Mouse (Mus musculus): ENCODE measurements around the gene Atp6v0a4. TPM values are rescaled to one million over a fixed set of nuclear protein-coding genes. Genes with fewer than 3 reads are reported as not detected.

Atp6v0a4 gene
- polyA plus RNA-seq, 1 experiment from 2014 or later: 0.37 TPM

DNA sequence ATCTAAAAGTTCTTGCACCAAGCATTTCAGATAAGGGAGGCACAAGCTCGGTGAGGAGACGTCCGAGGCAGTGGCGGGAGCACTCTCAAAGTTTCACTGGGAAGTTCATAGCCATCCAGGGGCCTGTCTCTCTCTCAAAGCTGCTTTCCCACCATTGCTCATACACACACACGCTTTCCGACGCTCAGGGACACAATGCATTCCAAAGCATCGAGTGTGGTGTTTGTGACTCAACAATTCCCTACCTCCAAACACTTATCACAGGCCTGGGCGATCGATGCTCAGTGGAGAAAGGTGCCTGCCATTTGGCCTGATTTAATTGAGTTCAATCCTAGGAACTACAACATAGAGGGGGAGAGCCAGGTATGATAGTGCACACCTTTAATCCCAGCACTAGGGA, 29.7 kb downstream of the Atp6v0a4 start:
- H3K4me2 ChIP-seq (replicated peaks; ENCODE audit: low read depth): no peak overlapping the region
- H3K36me3 ChIP-seq (ENCODE audit: control insufficient read depth, insufficient read depth): no peaks in the 10 kb centered on the region
- H3K9me3 ChIP-seq (ENCODE audit: control insufficient read depth): no peaks in the 10 kb centered on the region
- TF ChIP-seq CTCF (IDR thresholded peaks at IDR 0.05; ENCODE audit: low read depth): no peak
- H3K4me3 ChIP-seq (ENCODE audit: low read depth, low read length): no peak overlapping the region
- no peak overlapping the region for H3K9ac ChIP-seq (ENCODE audit: low read depth, low read length)
- peaks cover 5% of the 10 kb centered on the region; the same call in 1 of the 2 replicates for H3K4me1 ChIP-seq (replicated peaks; ENCODE audit: control insufficient read depth, insufficient read depth, low read length)
- no peaks in the 10 kb centered on the region for H3K27me3 ChIP-seq (replicated peaks; ENCODE audit: control insufficient read depth, insufficient read depth, low read length)
- WGBS: 85% methylated on average over 10 of the region's 10 CpGs
- H3K27ac ChIP-seq (ENCODE audit: low read depth, low read length): no peak overlapping the region
- ATAC-seq: no peak

GRCm38 (mm10) chr6:38092539-38092938, 31.8 kb downstream of the Atp6v0a4 start:
- no peak overlapping the region for H3K27ac ChIP-seq (ENCODE audit: low read depth, low read length)
- H3K9me3 ChIP-seq (ENCODE audit: control insufficient read depth): no peaks in the 10 kb centered on the region
- H3K4me3 ChIP-seq (ENCODE audit: low read depth, low read length): no peak overlapping the region
- peaks cover 5% of the 10 kb centered on the region; the same call in 1 of the 2 replicates for H3K4me1 ChIP-seq (replicated peaks; ENCODE audit: control insufficient read depth, insufficient read depth, low read length)
- H3K9ac ChIP-seq (ENCODE audit: low read depth, low read length): no peak overlapping the region
- ATAC-seq: no peak
- H3K27me3 ChIP-seq (replicated peaks; ENCODE audit: control insufficient read depth, insufficient read depth, low read length): no peaks in the 10 kb centered on the region
- H3K36me3 ChIP-seq (ENCODE audit: control insufficient read depth, insufficient read depth): no peaks in the 10 kb centered on the region
- TF ChIP-seq CTCF (IDR thresholded peaks at IDR 0.05; ENCODE audit: low read depth): no peak
- H3K4me2 ChIP-seq (replicated peaks; ENCODE audit: low read depth): no peak overlapping the region
- 89% methylated on average over 8 of the region's 8 CpGs for WGBS

GRCm38 (mm10) chr6:38087242-38088026, 37.0 kb downstream of the Atp6v0a4 start:
- no peaks in the 10 kb centered on the region for H3K27me3 ChIP-seq (replicated peaks; ENCODE audit: control insufficient read depth, insufficient read depth, low read length)
- TF ChIP-seq CTCF (IDR thresholded peaks at IDR 0.05; ENCODE audit: low read depth): no peak
- no peak overlapping the region for H3K27ac ChIP-seq (ENCODE audit: low read depth, low read length)
- no peaks in the 10 kb centered on the region for H3K9me3 ChIP-seq (ENCODE audit: control insufficient read depth)
- H3K4me2 ChIP-seq (replicated peaks; ENCODE audit: low read depth): no peak overlapping the region
- H3K36me3 ChIP-seq (ENCODE audit: control insufficient read depth, insufficient read depth): no peaks in the 10 kb centered on the region
- no peak overlapping the region for H3K9ac ChIP-seq (ENCODE audit: low read depth, low read length)
- 59% methylated on average over 9 of the region's 9 CpGs for WGBS
- no peak overlapping the region for H3K4me3 ChIP-seq (ENCODE audit: low read depth, low read length)
- H3K4me1 ChIP-seq (replicated peaks; ENCODE audit: control insufficient read depth, insufficient read depth, low read length): no peaks in the 10 kb centered on the region
- ATAC-seq: no peak

GRCm38 (mm10) chr6:38083204-38083603, 41.2 kb downstream of the Atp6v0a4 start:
- Histone ChIP-seq H3K9ac (ENCODE audit: low read depth, low read length) (no peak overlapping the region), H3K27ac (ENCODE audit: low read depth, low read length) (no peak overlapping the region)
- 46% methylated on average over 4 of the region's 4 CpGs for WGBS

GRCm38 (mm10) chr6:38081727-38082341, 42.6 kb downstream of the Atp6v0a4 start:
- no peaks in the 10 kb centered on the region for H3K27me3 ChIP-seq (replicated peaks; ENCODE audit: control insufficient read depth, insufficient read depth, low read length)
- no peaks in the 10 kb centered on the region for H3K36me3 ChIP-seq (ENCODE audit: control insufficient read depth, insufficient read depth)
- no peak for ATAC-seq
- 53% methylated on average over 11 of the region's 11 CpGs for WGBS
- H3K9ac ChIP-seq (ENCODE audit: low read depth, low read length): no peak overlapping the region
- H3K9me3 ChIP-seq (ENCODE audit: control insufficient read depth): no peaks in the 10 kb centered on the region
- no peak overlapping the region for H3K4me2 ChIP-seq (replicated peaks; ENCODE audit: low read depth)
- no peak overlapping the region for H3K4me3 ChIP-seq (ENCODE audit: low read depth, low read length)
- H3K4me1 ChIP-seq (replicated peaks; ENCODE audit: control insufficient read depth, insufficient read depth, low read length): no peaks in the 10 kb centered on the region
- no peak for TF ChIP-seq CTCF (IDR thresholded peaks at IDR 0.05; ENCODE audit: low read depth)
- H3K27ac ChIP-seq (ENCODE audit: low read depth, low read length): no peak overlapping the region

More at GRCm38 (mm10) chr6:38083204-38083603, 41.2 kb downstream of the Atp6v0a4 start:
- no peaks in the 10 kb centered on the region for H3K9me3 ChIP-seq (ENCODE audit: control insufficient read depth)
- no peaks in the 10 kb centered on the region for H3K27me3 ChIP-seq (replicated peaks; ENCODE audit: control insufficient read depth, insufficient read depth, low read length)
- no peaks in the 10 kb centered on the region for H3K4me1 ChIP-seq (replicated peaks; ENCODE audit: control insufficient read depth, insufficient read depth, low read length)
- TF ChIP-seq CTCF (IDR thresholded peaks at IDR 0.05; ENCODE audit: low read depth): no peak
- no peak overlapping the region for H3K4me2 ChIP-seq (replicated peaks; ENCODE audit: low read depth)
- H3K4me3 ChIP-seq (ENCODE audit: low read depth, low read length): no peak overlapping the region
- ATAC-seq: no peak
- no peaks in the 10 kb centered on the region for H3K36me3 ChIP-seq (ENCODE audit: control insufficient read depth, insufficient read depth)

- no peak for TF ChIP-seq CTCF (IDR thresholded peaks at IDR 0.05; ENCODE audit: low read depth)
- 63% methylated on average over 4 of the region's 4 CpGs for WGBS
- Histone ChIP-seq H3K4me3 (ENCODE audit: low read depth, low read length) (no peak overlapping the region), H3K27ac (ENCODE audit: low read depth, low read length) (no peak overlapping the region), H3K36me3 (ENCODE audit: control insufficient read depth, insufficient read depth) (no peaks in the 10 kb centered on the region), H3K4me2 (replicated peaks; ENCODE audit: low read depth) (no peak overlapping the region), H3K9me3 (ENCODE audit: control insufficient read depth) (no peaks in the 10 kb centered on the region), H3K27me3 (replicated peaks; ENCODE audit: control insufficient read depth, insufficient read depth, low read length) (no peaks in the 10 kb centered on the region), H3K4me1 (replicated peaks; ENCODE audit: control insufficient read depth, insufficient read depth, low read length) (no peaks in the 10 kb centered on the region), H3K9ac (ENCODE audit: low read depth, low read length) (no peak overlapping the region)
- ATAC-seq: no peak
Observed at GRCm38 (mm10) chr6:38080364-38080763, 44.0 kb downstream of the Atp6v0a4 start.

All from intestine, postnatal 0 days (tissue).